Comparison of ENCODE assay signal across 8 mouse cellular contexts in genomic region chr13:59073635-59074256, GRCm38 (mm10).
DNase-seq lines count a peak whose midpoint lies in the region; ATAC-seq and TF ChIP-seq lines count a peak whose summit lies in the region.

No protein-coding gene starts in this region.

- DNase-seq in heart, adult 2 months = peak; percentile 75 to 81
- DNase-seq in kidney, adult 2 months = peak; percentile 69
- peak; percentile 82 for DNase-seq in left cerebral cortex, postnatal 4 days
- DNase-seq in spleen, postnatal 10 days (ENCODE audit: low spot score in 2 of 2) = peak; percentile 5 to 56

- no peaks in the 10 kb centered on the region for H3K9me3 ChIP-seq in embryonic facial prominence, embryonic 13.5 days
- H3K9me3 ChIP-seq in midbrain, embryonic 12.5 days = no peaks in the 10 kb centered on the region

- no peak overlapping the region for H3K4me3 ChIP-seq in bone marrow, adult 2 months (replicated peaks; ENCODE audit: control insufficient read depth, low read depth, low read length)
- H3K4me3 ChIP-seq in embryonic facial prominence, embryonic 13.5 days = peak overlapping the region; percentile 22
- no peak overlapping the region for H3K4me3 ChIP-seq in heart, adult 2 months
- no peak overlapping the region for H3K4me3 ChIP-seq in kidney, adult 2 months (ENCODE audit: insufficient read depth, low read depth, low read length)
- H3K4me3 ChIP-seq in midbrain, embryonic 12.5 days = no peak overlapping the region

- peak overlapping the region; percentile 49 for H3K9ac ChIP-seq in embryonic facial prominence, embryonic 13.5 days
- H3K9ac ChIP-seq in heart, adult 2 months (ENCODE audit: low read depth, low read length) = no peak overlapping the region
- no peak overlapping the region; the same call in 1 of the 2 replicates for H3K9ac ChIP-seq in midbrain, embryonic 12.5 days (replicated peaks)

- 23% methylated on average over 26 of the region's 26 CpGs for WGBS in bone marrow, adult 2 months
- 16% methylated on average over 26 of the region's 26 CpGs for WGBS in embryonic facial prominence, embryonic 13.5 days
- WGBS in heart, adult 2 months = 26% methylated on average over 26 of the region's 26 CpGs
- 24% methylated on average over 26 of the region's 26 CpGs for WGBS in kidney, adult 2 months
- 20% methylated on average over 26 of the region's 26 CpGs for WGBS in midbrain, embryonic 12.5 days

- TF ChIP-seq EP300 in heart, adult 2 months (IDR thresholded peaks at IDR 0.05; ENCODE audit: insufficient read depth, low read depth, low read length) = no peak

- H3K79me2 ChIP-seq in heart, adult 2 months (replicated peaks; ENCODE audit: control insufficient read depth, insufficient read depth, low read length) = no peaks in the 10 kb centered on the region

- peak; percentile 31; the same call in 1 of the 2 replicates for TF ChIP-seq CTCF in bone marrow, adult 2 months (IDR thresholded peaks at IDR 0.05; ENCODE audit: control insufficient read depth, insufficient read depth, low read length)
- peak; percentile 94 for TF ChIP-seq CTCF in heart, adult 2 months (IDR thresholded peaks at IDR 0.05)
- peak; percentile 83 for TF ChIP-seq CTCF in kidney, adult 2 months (conservative IDR thresholded peaks at IDR 0.05; ENCODE audit: insufficient read depth, insufficient read length, low read depth, low read length)

- no peaks in the 10 kb centered on the region for H3K4me1 ChIP-seq in bone marrow, adult 2 months (ENCODE audit: control insufficient read depth, insufficient read depth, low read length)
- peaks cover 13% of the 10 kb centered on the region for H3K4me1 ChIP-seq in embryonic facial prominence, embryonic 13.5 days
- no peaks in the 10 kb centered on the region for H3K4me1 ChIP-seq in heart, adult 2 months (ENCODE audit: control insufficient read depth, insufficient read depth, low read length)
- H3K4me1 ChIP-seq in kidney, adult 2 months (ENCODE audit: control insufficient read depth, insufficient read depth, low read length) = no peaks in the 10 kb centered on the region
- peaks cover 13% of the 10 kb centered on the region for H3K4me1 ChIP-seq in midbrain, embryonic 12.5 days

- H3K27ac ChIP-seq in bone marrow, adult 2 months (ENCODE audit: control insufficient read depth, insufficient read depth, low read depth, low read length, poor library complexity) = no peak overlapping the region
- H3K27ac ChIP-seq in embryonic facial prominence, embryonic 13.5 days = no peak overlapping the region
- no peak overlapping the region for H3K27ac ChIP-seq in heart, adult 2 months
- no peak overlapping the region for H3K27ac ChIP-seq in kidney, adult 2 months (ENCODE audit: insufficient read depth, low read depth, low read length)
- H3K27ac ChIP-seq in midbrain, embryonic 12.5 days (replicated peaks) = no peak overlapping the region

- peaks cover 24% of the 10 kb centered on the region for H3K27me3 ChIP-seq in embryonic facial prominence, embryonic 13.5 days
- H3K27me3 ChIP-seq in heart, adult 2 months (ENCODE audit: control insufficient read depth, insufficient read depth, low read length) = no peaks in the 10 kb centered on the region
- no peaks in the 10 kb centered on the region for H3K27me3 ChIP-seq in kidney, adult 2 months (replicated peaks; ENCODE audit: control insufficient read depth, insufficient read depth, low read length)
- H3K27me3 ChIP-seq in midbrain, embryonic 12.5 days = peaks cover 22% of the 10 kb centered on the region

- H3K36me3 ChIP-seq in embryonic facial prominence, embryonic 13.5 days = no peaks in the 10 kb centered on the region
- H3K36me3 ChIP-seq in heart, adult 2 months (ENCODE audit: control insufficient read depth, insufficient read depth, low read length) = no peaks in the 10 kb centered on the region
- H3K36me3 ChIP-seq in kidney, adult 2 months (ENCODE audit: control insufficient read depth, insufficient read depth, low read length) = no peaks in the 10 kb centered on the region
- no peaks in the 10 kb centered on the region for H3K36me3 ChIP-seq in midbrain, embryonic 12.5 days

- 0 out of 2 replicates have a peak, but pooled peaks have one; percentile 52 for ATAC-seq in embryonic facial prominence, embryonic 13.5 days (ENCODE audit: insufficient number of reproducible peaks, insufficient read depth, low FRiP score, low TSS enrichment, low read depth)
- ATAC-seq in midbrain, embryonic 12.5 days (ENCODE audit: low FRiP score, low read depth) = peak; percentile 84
- no peak for ATAC-seq in erythroblast, adult 5-6 weeks (replicated peaks; ENCODE audit: low FRiP score, poor library complexity, severe bottlenecking)

- no peak for TF ChIP-seq POLR2A in bone marrow, adult 2 months (IDR thresholded peaks at IDR 0.05; ENCODE audit: borderline replicate concordance, control insufficient read depth, low read depth, low read length)
- no peak for TF ChIP-seq POLR2A in heart, adult 2 months (IDR thresholded peaks at IDR 0.05; ENCODE audit: insufficient read depth, low read depth, low read length)
- no peak for TF ChIP-seq POLR2A in kidney, adult 2 months (IDR thresholded peaks at IDR 0.05; ENCODE audit: low read depth, low read length)

- peak overlapping the region; percentile 54 for H3K4me2 ChIP-seq in embryonic facial prominence, embryonic 13.5 days
- H3K4me2 ChIP-seq in midbrain, embryonic 12.5 days (replicated peaks) = peak overlapping the region; percentile 41

- intact Hi-C loops in heart, adult 2 months (cut with DNase I) = loop anchor here (1.0 to 10.0 kb wide), 4 partner anchors 267 to 659 kb away; partner anchors contain the start of genes Ntrk2 and Spata31d1d
- intact Hi-C loops in left cerebral cortex, postnatal 4 days (cut with DNase I) = loop anchor here (5.0 kb wide), 1 partner anchor 266 kb away; the partner anchor contains the start of gene Ntrk2

Comparison
In these comparisons a context has a peak if more than half of its experiments do, and no peak if none do; other contexts are left out.
1. CTCF ChIP-seq: peak in every context shown above with its lines; median percentile 94 in heart, adult 2 months; 83 in kidney, adult 2 months; 31 in bone marrow, adult 2 months.
2. DNase-seq: peak in every context shown above with its lines; median percentile 82 in left cerebral cortex, postnatal 4 days; 78 in heart, adult 2 months; 69 in kidney, adult 2 months; 30 in spleen, postnatal 10 days.